Mouse (Mus musculus) embryo, embryonic 10 days (tissue): ENCODE results near the gene Col6a1.

Source experiments
- DNase-seq: peaks from one replicate; pipeline ENCODE4 v3.0.0-alpha.2; 2015; ENCODE audit warnings: low spot score

The Col6a1 gene

GRCm38 (mm10) chr10:76724231-76724736, 1.7 kb downstream of the Col6a1 start:
- DNase-seq, result no peak

GRCm38 (mm10) chr10:76722751-76723450, 3.1 kb downstream of the Col6a1 start:
- DNase-seq, result no peak

GRCm38 (mm10) chr10:76721746-76722145, 4.2 kb downstream of the Col6a1 start:
- DNase-seq, result no peak

- DNase-seq, result no peak
These were observed 4.8 kb downstream of the Col6a1 start for GRCm38 (mm10) chr10:76721216-76721615.

GRCm38 (mm10) chr10:76717631-76718030, 8.3 kb downstream of the Col6a1 start:
- DNase-seq, result no peak

GRCm38 (mm10) chr10:76717026-76717425, 8.9 kb downstream of the Col6a1 start:
- no peak for DNase-seq

GRCm38 (mm10) chr10:76714303-76714702, 11.7 kb downstream of the Col6a1 start:
- no peak for DNase-seq

GRCm38 (mm10) chr10:76712500-76712899, 13.5 kb downstream of the Col6a1 start:
- DNase-seq, result no peak

GRCm38 (mm10) chr10:76711331-76711730, 14.6 kb downstream of the Col6a1 start:
- DNase-seq, result no peak

GRCm38 (mm10) chr10:76708465-76708864, 17.5 kb downstream of the Col6a1 start:
- no peak for DNase-seq

- no peak for DNase-seq
These were observed 18.4 kb downstream of the Col6a1 start for GRCm38 (mm10) chr10:76707584-76707983.

- no peak for DNase-seq
These were observed 19.0 kb downstream of the Col6a1 start for GRCm38 (mm10) chr10:76707001-76707400.

GRCm38 (mm10) chr10:76704358-76704757, 21.6 kb downstream of the Col6a1 start:
- DNase-seq, result no peak

GRCm38 (mm10) chr10:76701446-76701845, 24.5 kb downstream of the Col6a1 start:
- DNase-seq, result no peak

GRCm38 (mm10) chr10:76699816-76700215, 26.2 kb downstream of the Col6a1 start:
- no peak for DNase-seq

GRCm38 (mm10) chr10:76695283-76695885, 30.6 kb downstream of the Col6a1 start:
- DNase-seq, result no peak

- DNase-seq, result no peak
These were observed 31.2 kb downstream of the Col6a1 start for GRCm38 (mm10) chr10:76694765-76695164.

- DNase-seq, result no peak
These were observed 32.5 kb downstream of the Col6a1 start for GRCm38 (mm10) chr10:76693446-76693845.

GRCm38 (mm10) chr10:76685451-76686017, 40.4 kb downstream of the Col6a1 start:
- no peak for DNase-seq

- peak; percentile 10 for DNase-seq
These were observed 42.0 kb downstream of the Col6a1 start for GRCm38 (mm10) chr10:76683977-76684376.

GRCm38 (mm10) chr10:76683461-76683860, 42.5 kb downstream of the Col6a1 start:
- no peak for DNase-seq

- DNase-seq, result no peak
These were observed 44.1 kb downstream of the Col6a1 start for GRCm38 (mm10) chr10:76681882-76682281.
